Mouse (Mus musculus): ENCODE results near the gene Kcna7. TPM values are rescaled to one million over a fixed set of nuclear protein-coding genes. Genes with fewer than 3 reads are reported as not detected.

Kcna7 gene
- polyA plus RNA-seq, 1 experiment from 2014 or later = not detected

DNA sequence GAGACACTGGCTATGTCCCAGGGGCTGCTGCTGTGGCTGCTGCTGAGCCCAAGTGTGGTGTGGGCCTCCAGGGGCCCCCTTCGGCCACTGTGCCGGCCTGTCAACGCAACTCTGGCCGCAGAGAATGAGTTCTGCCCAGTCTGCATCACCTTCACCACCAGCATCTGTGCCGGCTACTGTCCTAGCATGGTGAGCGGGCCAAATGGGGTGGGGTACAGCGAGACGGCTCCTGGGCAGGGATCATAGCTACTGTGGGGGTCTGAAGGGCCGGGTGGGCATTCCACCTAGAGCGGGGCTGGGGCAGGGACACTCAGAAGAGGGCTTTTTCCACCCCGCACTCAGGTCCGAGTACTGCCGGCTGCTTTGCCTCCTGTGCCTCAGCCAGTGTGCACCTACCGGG lies 15.7 kb downstream of the Kcna7 start:
- Histone ChIP-seq H3K36me3 (ENCODE audit: insufficient read depth) (peaks cover 57% of the 10 kb centered on the region), H3K27me3 (ENCODE audit: insufficient read depth, low read length) (peaks cover 27% of the 10 kb centered on the region), H3K27ac (ENCODE audit: low read depth) (no peak overlapping the region), H3K4me1 (ENCODE audit: insufficient read depth) (0 out of 2 replicates have a peak, but pooled peaks cover 8% of the 10 kb centered on the region), H3K9ac (no peak overlapping the region), H3K4me3 (ENCODE audit: low read depth, low read length) (no peak overlapping the region), H3K9me3 (ENCODE audit: low read depth, low read length) (no peaks in the 10 kb centered on the region), H3K4me2 (no peak overlapping the region)
- TF ChIP-seq CTCF (IDR thresholded peaks at IDR 0.05; ENCODE audit: low read depth) = no peak
- 90% methylated on average over 14 of the region's 14 CpGs for WGBS
- ATAC-seq (ENCODE audit: insufficient read depth) = no peak
- no peak for DNase-seq

DNA sequence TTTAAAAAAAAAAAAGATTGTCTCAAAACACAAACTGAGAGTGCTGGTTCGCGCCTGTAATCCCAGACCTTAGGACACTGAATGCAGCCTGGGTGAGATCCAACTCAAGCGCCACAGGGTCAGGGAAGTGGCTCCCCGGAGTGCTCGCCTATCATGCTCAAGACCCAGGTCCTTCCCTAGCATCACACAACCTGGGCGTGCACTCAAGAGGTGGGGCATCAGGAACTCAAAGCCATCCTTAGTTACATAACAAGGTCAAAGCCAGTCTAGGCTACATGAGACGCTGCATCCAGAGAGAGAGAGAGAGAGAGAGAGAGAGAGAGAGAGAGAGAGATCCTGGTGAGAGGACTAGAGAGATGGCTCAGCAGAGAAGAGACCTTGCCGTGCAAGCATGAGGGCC lies 21.1 kb downstream of the Kcna7 start:
- Histone ChIP-seq H3K4me2 (no peak overlapping the region), H3K36me3 (ENCODE audit: insufficient read depth) (peaks cover 91% of the 10 kb centered on the region), H3K4me1 (ENCODE audit: insufficient read depth) (no peaks in the 10 kb centered on the region), H3K27ac (ENCODE audit: low read depth) (no peak overlapping the region), H3K27me3 (ENCODE audit: insufficient read depth, low read length) (no peaks in the 10 kb centered on the region), H3K9ac (no peak overlapping the region), H3K4me3 (ENCODE audit: low read depth, low read length) (no peak overlapping the region), H3K9me3 (ENCODE audit: low read depth, low read length) (no peaks in the 10 kb centered on the region)
- TF ChIP-seq CTCF (IDR thresholded peaks at IDR 0.05; ENCODE audit: low read depth) = no peak
- 79% methylated on average over 8 of the region's 8 CpGs for WGBS
- DNase-seq = no peak
- no peak for ATAC-seq (ENCODE audit: insufficient read depth)

DNA sequence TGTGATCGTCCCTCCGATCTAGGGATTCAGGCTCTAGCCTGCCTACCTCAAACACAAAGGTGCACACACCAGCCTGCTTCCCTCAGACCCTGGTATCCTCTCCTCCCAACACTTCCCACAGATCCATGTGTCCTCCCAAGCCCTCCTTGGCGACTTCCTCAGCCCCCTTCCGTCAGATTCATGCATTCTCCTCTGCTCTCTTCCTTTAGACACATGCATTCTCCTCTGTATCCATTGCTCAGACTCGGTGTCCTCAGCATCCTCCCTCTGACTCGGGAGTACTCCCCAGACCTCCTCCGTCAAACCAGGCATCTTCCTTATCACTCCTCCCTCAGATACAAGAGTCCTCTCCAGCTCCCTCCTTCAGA lies 28.4 kb downstream of the Kcna7 start:
- H3K4me2 ChIP-seq = peak overlapping the region; percentile 98
- peak overlapping the region; percentile 89 for H3K27ac ChIP-seq (ENCODE audit: low read depth)
- peak overlapping the region; percentile 93 for H3K9ac ChIP-seq
- H3K36me3 ChIP-seq (ENCODE audit: insufficient read depth) = peaks cover 31% of the 10 kb centered on the region
- H3K4me3 ChIP-seq (ENCODE audit: low read depth, low read length) = peak overlapping the region; percentile 87
- no peak for TF ChIP-seq CTCF (IDR thresholded peaks at IDR 0.05; ENCODE audit: low read depth)
- ATAC-seq (ENCODE audit: insufficient read depth) = no peak
- DNase-seq = no peak
- H3K4me1 ChIP-seq (ENCODE audit: insufficient read depth) = peaks cover 19% of the 10 kb centered on the region
- H3K27me3 ChIP-seq (ENCODE audit: insufficient read depth, low read length) = no peaks in the 10 kb centered on the region
- under 1% methylated on average over 7 of the region's 7 CpGs for WGBS
- H3K9me3 ChIP-seq (ENCODE audit: low read depth, low read length) = no peaks in the 10 kb centered on the region

DNA sequence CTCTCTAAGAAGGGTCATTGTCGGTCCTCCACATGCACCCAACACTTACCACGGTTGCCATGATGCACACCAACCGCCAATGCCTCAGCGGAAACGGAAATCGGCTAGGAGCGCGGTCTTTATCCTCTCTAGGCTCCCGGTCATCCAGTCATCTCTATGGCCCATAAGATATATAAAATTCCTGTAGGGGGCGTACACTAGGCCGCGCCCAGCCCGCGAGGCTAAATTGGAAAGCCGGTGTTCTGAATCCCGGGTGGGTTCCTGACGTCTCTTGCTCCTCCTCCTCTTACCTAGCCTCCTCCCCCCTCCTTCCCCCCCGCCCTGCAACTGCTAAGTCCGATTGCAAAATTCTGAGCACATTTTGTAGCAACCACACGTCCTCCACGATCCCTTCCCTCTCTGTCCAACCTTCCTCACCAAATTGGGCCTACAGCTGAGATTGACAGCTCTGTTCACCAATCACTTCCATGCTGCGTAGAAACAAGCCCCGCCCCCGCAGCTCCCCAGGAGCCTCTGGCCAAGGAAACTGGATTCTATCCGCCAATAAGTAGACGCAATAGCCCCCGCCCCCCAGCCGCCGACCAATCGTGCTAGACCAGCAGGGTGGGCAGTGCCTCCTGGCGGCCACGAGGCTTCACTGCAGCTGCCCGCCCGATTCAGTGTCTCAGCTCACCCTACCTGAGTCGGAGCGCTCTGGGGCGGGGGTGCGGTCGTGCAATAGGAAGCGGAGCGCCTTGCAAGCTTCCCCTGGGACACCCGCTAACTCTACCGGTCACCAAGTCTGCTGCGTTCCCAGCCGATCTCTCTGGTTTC lies 29.0 kb downstream of the Kcna7 start, which contains the start of gene Gys1:
TSS of gene Gys1 (plus strand) at position 642 of the 813 bp plus-strand sequence.
- peak within 1 kb of the TSS; percentile 98 for H3K4me2 ChIP-seq
- peak within 1 kb of the TSS; percentile 89 for H3K27ac ChIP-seq (ENCODE audit: low read depth)
- peaks cover 19% of the 10 kb centered on the region for H3K4me1 ChIP-seq (ENCODE audit: insufficient read depth)
- ATAC-seq (ENCODE audit: insufficient read depth) (peak; percentile 97), DNase-seq (peak; percentile 100)
- TF ChIP-seq CTCF (IDR thresholded peaks at IDR 0.05; ENCODE audit: low read depth) = peak; percentile 99
- H3K9ac ChIP-seq = peak within 1 kb of the TSS; percentile 93
- WGBS = under 1% methylated on average over 45 of the region's 45 CpGs
- no peaks in the 10 kb centered on the region for H3K9me3 ChIP-seq (ENCODE audit: low read depth, low read length)
- H3K36me3 ChIP-seq (ENCODE audit: insufficient read depth) = peaks cover 27% of the 10 kb centered on the region
- H3K27me3 ChIP-seq (ENCODE audit: insufficient read depth, low read length) = no peaks in the 10 kb centered on the region
- H3K4me3 ChIP-seq (ENCODE audit: low read depth, low read length) = peak within 1 kb of the TSS; percentile 87

DNA sequence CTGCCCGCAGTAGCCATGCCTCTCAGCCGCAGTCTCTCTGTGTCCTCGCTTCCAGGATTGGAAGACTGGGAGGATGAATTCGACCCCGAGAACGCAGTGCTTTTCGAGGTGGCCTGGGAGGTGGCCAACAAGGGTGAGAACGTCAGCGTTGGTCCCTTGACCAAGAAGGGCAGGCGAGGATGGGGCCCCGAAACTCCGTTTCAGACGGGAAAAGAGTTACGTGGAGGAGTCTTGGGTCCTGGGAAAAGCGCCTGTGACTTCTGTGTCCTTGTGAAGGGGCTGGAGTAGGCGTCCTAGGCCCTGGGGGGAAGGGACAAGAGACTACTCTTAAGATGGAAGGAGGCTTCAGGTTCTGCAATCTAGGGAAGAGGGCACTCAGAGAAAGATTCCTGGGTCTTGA lies 29.6 kb downstream of the Kcna7 start:
- Histone ChIP-seq H3K36me3 (ENCODE audit: insufficient read depth) (peaks cover 26% of the 10 kb centered on the region), H3K9ac (peak overlapping the region; percentile 82), H3K27me3 (ENCODE audit: insufficient read depth, low read length) (no peaks in the 10 kb centered on the region), H3K9me3 (ENCODE audit: low read depth, low read length) (no peaks in the 10 kb centered on the region), H3K4me3 (ENCODE audit: low read depth, low read length) (peak overlapping the region; percentile 87), H3K4me2 (peak overlapping the region; percentile 98), H3K27ac (ENCODE audit: low read depth) (peak overlapping the region; percentile 82), H3K4me1 (ENCODE audit: insufficient read depth) (peaks cover 19% of the 10 kb centered on the region)
- DNase-seq = peak; percentile 58
- ATAC-seq (ENCODE audit: insufficient read depth) = no peak; the same call in none of the 2 replicates
- no peak for TF ChIP-seq CTCF (IDR thresholded peaks at IDR 0.05; ENCODE audit: low read depth)
- WGBS = under 1% methylated on average over 16 of the region's 16 CpGs

DNA sequence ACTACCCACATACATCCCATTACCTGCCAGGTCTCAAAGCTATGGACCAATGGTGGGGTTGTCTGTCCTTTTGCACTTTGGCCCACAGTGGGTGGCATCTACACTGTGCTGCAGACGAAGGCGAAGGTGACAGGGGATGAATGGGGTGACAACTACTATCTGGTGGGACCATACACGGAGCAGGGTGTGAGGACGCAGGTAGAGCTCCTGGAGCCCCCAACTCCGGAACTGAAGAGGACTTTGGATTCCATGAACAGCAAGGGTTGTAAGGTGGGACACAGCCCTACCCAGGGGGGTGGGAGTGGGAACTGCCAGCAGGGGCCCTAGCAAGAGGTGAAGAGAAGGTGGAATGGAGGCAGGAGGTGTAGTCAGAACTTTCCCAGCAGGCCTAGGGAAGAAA lies 31.0 kb downstream of the Kcna7 start:
- no peak for TF ChIP-seq CTCF (IDR thresholded peaks at IDR 0.05; ENCODE audit: low read depth)
- DNase-seq = no peak
- Histone ChIP-seq H3K4me2 (peak overlapping the region; percentile 98; the same call in 1 of the 2 replicates), H3K4me1 (ENCODE audit: insufficient read depth) (peaks cover 19% of the 10 kb centered on the region), H3K27me3 (ENCODE audit: insufficient read depth, low read length) (no peaks in the 10 kb centered on the region), H3K36me3 (ENCODE audit: insufficient read depth) (peaks cover 23% of the 10 kb centered on the region), H3K9me3 (ENCODE audit: low read depth, low read length) (no peaks in the 10 kb centered on the region), H3K9ac (no peak overlapping the region), H3K4me3 (ENCODE audit: low read depth, low read length) (peak overlapping the region; percentile 87; the same call in 1 of the 2 replicates), H3K27ac (ENCODE audit: low read depth) (no peak overlapping the region)
- WGBS = 75% methylated on average over 5 of the region's 5 CpGs
- ATAC-seq (ENCODE audit: insufficient read depth) = no peak

DNA sequence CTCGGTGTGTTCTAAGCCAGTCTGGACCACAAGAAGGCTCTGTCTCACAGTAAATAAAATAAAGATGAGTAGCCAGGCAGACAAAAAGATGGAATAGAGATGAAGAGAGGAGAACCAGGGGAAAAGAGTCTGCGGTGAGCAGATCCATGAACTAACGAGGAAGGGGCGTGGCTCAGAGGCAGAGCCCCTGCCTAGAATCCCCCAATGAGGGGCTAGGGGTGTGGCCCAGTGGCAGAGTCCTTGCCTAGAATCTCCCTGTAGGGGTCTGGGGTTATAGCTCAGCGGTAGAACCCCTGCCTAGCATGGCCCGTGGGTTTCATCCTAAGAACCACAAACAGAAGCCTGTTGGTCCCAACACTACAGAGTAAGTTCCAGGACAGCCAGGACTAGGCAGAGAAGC lies 31.6 kb downstream of the Kcna7 start:
- Histone ChIP-seq H3K36me3 (ENCODE audit: insufficient read depth) (peaks cover 20% of the 10 kb centered on the region; the same call in 1 of the 2 replicates), H3K4me2 (peak overlapping the region; percentile 21; the same call in 1 of the 2 replicates), H3K27ac (ENCODE audit: low read depth) (no peak overlapping the region), H3K27me3 (ENCODE audit: insufficient read depth, low read length) (no peaks in the 10 kb centered on the region), H3K9me3 (ENCODE audit: low read depth, low read length) (no peaks in the 10 kb centered on the region), H3K9ac (no peak overlapping the region), H3K4me3 (ENCODE audit: low read depth, low read length) (no peak overlapping the region; the same call in 1 of the 2 replicates), H3K4me1 (ENCODE audit: insufficient read depth) (peaks cover 19% of the 10 kb centered on the region)
- no peak for TF ChIP-seq CTCF (IDR thresholded peaks at IDR 0.05; ENCODE audit: low read depth)
- DNase-seq (peak; percentile 39), ATAC-seq (ENCODE audit: insufficient read depth) (no peak)
- 41% methylated on average over 6 of the region's 6 CpGs for WGBS

All from lung, embryonic 14.5 days (tissue).